Mouse (Mus musculus) intestine, embryonic 15.5 days (tissue): ENCODE measurements around the gene Glrx3. TPM values are rescaled to one million over a fixed set of nuclear protein-coding genes. Genes with fewer than 3 reads are reported as not detected.

Experiments
- ATAC-seq: fragments of 200-750 bp; cut with Nextera tagmentation; 2 replicates; pipeline ENCODE4 v1.8.0; 2017; ENCODE audit warnings: moderate TSS enrichment, moderate library complexity
- H3K27ac ChIP-seq: fragments of 300-500 bp; sonication (generic); 2 replicates; pipeline ENCODE4 v1.5.1; 2015; ENCODE audit warnings: mild to moderate bottlenecking, inconsistent platforms
- H3K27me3 ChIP-seq: fragments of 300-500 bp; sonication (generic); replicated peaks from 2 replicates; pipeline ENCODE4 v1.6.1; 2015; ENCODE audit warnings: inconsistent platforms
- H3K36me3 ChIP-seq: fragments of 300-500 bp; sonication (generic); 2 replicates; pipeline ENCODE4 v1.6.1; 2015; ENCODE audit warnings: inconsistent platforms
- H3K4me1 ChIP-seq: fragments of 300-500 bp; sonication (generic); replicated peaks from 2 replicates; pipeline ENCODE4 v1.6.1; 2015; ENCODE audit warnings: inconsistent platforms
- H3K4me2 ChIP-seq: fragments of 300-500 bp; sonication (generic); replicated peaks from 2 replicates; pipeline ENCODE4 v1.6.1; 2015; ENCODE audit warnings: mild to moderate bottlenecking, inconsistent platforms
- H3K4me3 ChIP-seq: fragments of 300-500 bp; sonication (generic); replicated peaks from 2 replicates; pipeline ENCODE4 v1.5.1; 2015; ENCODE audit warnings: inconsistent platforms
- H3K9ac ChIP-seq: fragments of 300-500 bp; sonication (generic); 2 replicates; pipeline ENCODE4 v1.6.1; 2015; ENCODE audit warnings: inconsistent platforms
- H3K9me3 ChIP-seq: fragments of 300-500 bp; sonication (generic); 2 replicates; pipeline ENCODE4 v1.6.1; 2016; ENCODE audit warnings: inconsistent platforms
- WGBS: fragments of 180-500 bp; shearing (Covaris S2); methylation state at CpG from one replicate; pipeline ENCODE4 v1.1.7; 2015; 5-methylcytosine and 5-hydroxymethylcytosine counted together
- polyA plus RNA-seq: library from polyadenylated mRNA; unstranded; fragments of >200 nt; fragmentation: Nextera tagmentation; extraction: Ambion mirVana; gene quantifications from 2 replicates; pipeline ENCODE4 v1.2.1, GENCODE M21; 2015

The Glrx3 gene
- polyA plus RNA-seq, 1 experiment from 2014 or later = 237 TPM

- ATAC-seq = no peak
- H3K4me1 ChIP-seq = 0 out of 2 replicates have a peak, but pooled peaks cover 3% of the 10 kb centered on the region
- WGBS = 63% methylated on average over 6 of the region's 6 CpGs
Observed at GRCm38 (mm10) chr7:137480839-137481238, 43.4 kb downstream of the Glrx3 start.

GRCm38 (mm10) chr7:137483987-137484386 lies 46.6 kb downstream of the Glrx3 start:
- WGBS = 84% methylated on average over 11 of the region's 11 CpGs
- Histone ChIP-seq H3K36me3 (no peaks in the 10 kb centered on the region), H3K27ac (no peak overlapping the region), H3K4me1 (no peaks in the 10 kb centered on the region), H3K9me3 (no peaks in the 10 kb centered on the region), H3K27me3 (no peaks in the 10 kb centered on the region), H3K9ac (no peak overlapping the region), H3K4me3 (no peak overlapping the region), H3K4me2 (no peak overlapping the region)
- no peak for ATAC-seq

More at GRCm38 (mm10) chr7:137480839-137481238, 43.4 kb downstream of the Glrx3 start:
- 0 out of 2 replicates have a peak, but pooled peaks cover 3% of the 10 kb centered on the region for H3K27me3 ChIP-seq
- H3K4me2 ChIP-seq = no peak overlapping the region
- no peaks in the 10 kb centered on the region for H3K36me3 ChIP-seq
- H3K9me3 ChIP-seq = no peaks in the 10 kb centered on the region
- no peak overlapping the region for H3K27ac ChIP-seq
- no peak overlapping the region for H3K4me3 ChIP-seq
- H3K9ac ChIP-seq = no peak overlapping the region

- no peak overlapping the region for H3K27ac ChIP-seq
- ATAC-seq = no peak
- 67% methylated on average over 5 of the region's 5 CpGs for WGBS
Observed at GRCm38 (mm10) chr7:137488391-137488790, 51.0 kb downstream of the Glrx3 start.

GRCm38 (mm10) chr7:137490711-137491110 lies 53.3 kb downstream of the Glrx3 start:
- Histone ChIP-seq H3K4me1 (no peaks in the 10 kb centered on the region), H3K4me2 (no peak overlapping the region), H3K36me3 (no peaks in the 10 kb centered on the region), H3K4me3 (no peak overlapping the region), H3K27ac (no peak overlapping the region), H3K9me3 (no peaks in the 10 kb centered on the region), H3K27me3 (no peaks in the 10 kb centered on the region), H3K9ac (no peak overlapping the region)
- ATAC-seq = no peak
- WGBS = 39% methylated on average over 4 of the region's 4 CpGs

More at GRCm38 (mm10) chr7:137488391-137488790, 51.0 kb downstream of the Glrx3 start:
- Histone ChIP-seq H3K36me3 (no peaks in the 10 kb centered on the region), H3K9ac (no peak overlapping the region), H3K27me3 (no peaks in the 10 kb centered on the region), H3K4me1 (no peaks in the 10 kb centered on the region), H3K9me3 (no peaks in the 10 kb centered on the region), H3K4me2 (no peak overlapping the region), H3K4me3 (no peak overlapping the region)

- 76% methylated on average over 8 of the region's 8 CpGs for WGBS
- H3K27me3 ChIP-seq = no peaks in the 10 kb centered on the region
- no peak overlapping the region for H3K4me3 ChIP-seq
- no peaks in the 10 kb centered on the region for H3K36me3 ChIP-seq
- no peaks in the 10 kb centered on the region for H3K9me3 ChIP-seq
- H3K9ac ChIP-seq = no peak overlapping the region
- no peaks in the 10 kb centered on the region for H3K4me1 ChIP-seq
- H3K27ac ChIP-seq = no peak overlapping the region
- H3K4me2 ChIP-seq = no peak overlapping the region
- no peak for ATAC-seq
Observed at GRCm38 (mm10) chr7:137492307-137492973, 55.0 kb downstream of the Glrx3 start.

- ATAC-seq = no peak
- 80% methylated on average over 4 of the region's 4 CpGs for WGBS
Observed at GRCm38 (mm10) chr7:137498736-137499135, 61.3 kb downstream of the Glrx3 start.

GRCm38 (mm10) chr7:137517588-137517987 lies 80.2 kb downstream of the Glrx3 start:
- Histone ChIP-seq H3K4me1 (no peaks in the 10 kb centered on the region), H3K27me3 (no peaks in the 10 kb centered on the region), H3K27ac (no peak overlapping the region), H3K4me3 (no peak overlapping the region), H3K9me3 (no peaks in the 10 kb centered on the region), H3K36me3 (no peaks in the 10 kb centered on the region), H3K9ac (no peak overlapping the region), H3K4me2 (no peak overlapping the region)
- no peak for ATAC-seq

More at GRCm38 (mm10) chr7:137498736-137499135, 61.3 kb downstream of the Glrx3 start:
- Histone ChIP-seq H3K27me3 (no peaks in the 10 kb centered on the region), H3K4me3 (no peak overlapping the region), H3K9me3 (no peaks in the 10 kb centered on the region), H3K27ac (no peak overlapping the region), H3K9ac (no peak overlapping the region), H3K36me3 (no peaks in the 10 kb centered on the region), H3K4me1 (no peaks in the 10 kb centered on the region), H3K4me2 (no peak overlapping the region)

- Histone ChIP-seq H3K36me3 (no peaks in the 10 kb centered on the region), H3K27ac (no peak overlapping the region), H3K27me3 (no peaks in the 10 kb centered on the region), H3K9me3 (no peaks in the 10 kb centered on the region), H3K4me1 (no peaks in the 10 kb centered on the region), H3K4me3 (no peak overlapping the region), H3K4me2 (no peak overlapping the region), H3K9ac (no peak overlapping the region)
- ATAC-seq = no peak
- 45% methylated on average over 5 of the region's 5 CpGs for WGBS
Observed at GRCm38 (mm10) chr7:137518028-137518576, 80.7 kb downstream of the Glrx3 start.

Other genes with a start within 250 kb of the Glrx3 start
- 0.88 and 1.3 TPM in 2 replicates for gene Ebf3, start 123.2 kb upstream of the Glrx3 start, polyA plus RNA-seq
- gene 9430038I01Rik, start 26.9 kb upstream of the Glrx3 start, polyA plus RNA-seq = 23.3 and 23.5 TPM in 2 replicates